Mouse (Mus musculus) neural tube, embryonic 12.5 days (tissue): ENCODE results near the gene Mtmr4. TPM values are rescaled to one million over a fixed set of nuclear protein-coding genes. Genes with fewer than 3 reads are reported as not detected.

Experiments used
- ATAC-seq: fragments of 200-750 bp; cut with Nextera tagmentation; 2 replicates; pipeline ENCODE4 v1.8.0; 2017; ENCODE audit warnings: low read depth, mild to moderate bottlenecking, moderate TSS enrichment, moderate library complexity; ENCODE audit not compliant: low FRiP score
- H3K27ac ChIP-seq: fragments of 300-500 bp; sonication (generic); 2 replicates; pipeline ENCODE4 v1.5.1; 2016
- H3K27me3 ChIP-seq: fragments of 300-500 bp; sonication (generic); replicated peaks from 2 replicates; pipeline ENCODE4 v1.6.1; 2016; ENCODE audit warnings: mild to moderate bottlenecking
- H3K36me3 ChIP-seq: fragments of 300-500 bp; sonication (generic); 2 replicates; pipeline ENCODE4 v1.6.1; 2016; ENCODE audit warnings: mild to moderate bottlenecking
- H3K4me1 ChIP-seq: fragments of 300-500 bp; sonication (generic); 2 replicates; pipeline ENCODE4 v1.6.1; 2016
- H3K4me2 ChIP-seq: fragments of 300-500 bp; sonication (generic); replicated peaks from 2 replicates; pipeline ENCODE4 v1.6.1; 2016; ENCODE audit warnings: mild to moderate bottlenecking
- H3K4me3 ChIP-seq: fragments of 300-500 bp; sonication (generic); 2 replicates; pipeline ENCODE4 v1.5.1; 2016
- H3K9ac ChIP-seq: fragments of 300-500 bp; sonication (generic); 2 replicates; pipeline ENCODE4 v1.6.1; 2016; ENCODE audit warnings: mild to moderate bottlenecking
- H3K9me3 ChIP-seq: fragments of 300-500 bp; sonication (generic); 2 replicates; pipeline ENCODE4 v1.6.1; 2016; ENCODE audit warnings: mild to moderate bottlenecking
- WGBS: fragments of 180-500 bp; shearing (Covaris S2); methylation state at CpG from one replicate; pipeline ENCODE4 v1.1.7; 2016; 5-methylcytosine and 5-hydroxymethylcytosine counted together
- polyA plus RNA-seq: library from polyadenylated mRNA; unstranded; fragments of >200 nt; fragmentation: Nextera tagmentation; extraction: Ambion mirVana; gene quantifications from 2 replicates; pipeline ENCODE4 v1.2.1, GENCODE M21; 2016

Mtmr4 gene
- polyA plus RNA-seq, 1 experiment from 2014 or later = 77.4 TPM

DNA sequence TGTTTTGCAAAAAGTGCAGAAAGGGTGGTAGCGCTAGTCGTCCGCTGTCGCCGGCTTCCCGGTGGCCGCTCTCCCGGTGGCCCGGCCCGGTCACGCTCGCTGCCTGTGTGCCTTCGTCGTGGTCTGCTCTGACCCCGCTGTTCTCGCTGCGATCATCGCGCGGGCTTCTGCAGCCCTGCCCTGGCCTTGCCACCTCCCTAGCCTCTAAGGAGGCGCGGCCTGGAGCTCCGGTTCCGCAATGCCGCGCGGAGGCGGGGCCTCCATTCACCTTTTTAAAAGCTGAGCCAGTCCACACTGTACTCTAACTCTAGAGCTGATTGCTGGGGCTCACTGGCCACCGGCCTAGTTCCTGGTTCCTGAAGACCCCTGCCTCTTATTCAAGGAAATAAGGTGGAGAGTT lies 47.2 kb downstream of the Mtmr4 start:
- no peaks in the 10 kb centered on the region for H3K9me3 ChIP-seq
- H3K9ac ChIP-seq = peak overlapping the region; percentile 69
- H3K27me3 ChIP-seq = no peaks in the 10 kb centered on the region
- peaks cover 7% of the 10 kb centered on the region for H3K4me1 ChIP-seq
- peaks cover 5% of the 10 kb centered on the region; the same call in 1 of the 2 replicates for H3K36me3 ChIP-seq
- H3K27ac ChIP-seq = no peak overlapping the region
- H3K4me2 ChIP-seq = peak overlapping the region; percentile 78
- ATAC-seq = no peak
- WGBS = under 1% methylated on average over 29 of the region's 29 CpGs
- peak overlapping the region; percentile 40 for H3K4me3 ChIP-seq

DNA sequence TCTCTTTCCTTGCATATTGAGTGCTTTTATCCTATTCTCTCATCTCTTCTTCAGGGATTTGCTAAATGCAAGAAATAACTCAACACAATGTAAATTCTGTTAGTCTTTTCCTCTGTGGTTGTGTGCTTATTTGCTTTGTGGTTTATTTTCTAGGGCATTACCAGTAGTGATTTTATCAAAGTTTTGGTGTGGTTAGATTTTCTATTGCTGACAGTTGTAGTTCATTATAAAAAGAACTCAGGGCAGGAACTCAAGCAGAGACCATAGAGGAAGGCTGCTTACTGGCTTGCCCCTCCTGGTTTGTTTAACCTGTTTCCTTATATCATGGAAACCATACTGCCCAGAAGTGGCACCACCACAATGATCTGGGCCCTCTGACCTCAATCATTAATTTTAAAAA lies 50.9 kb downstream of the Mtmr4 start:
- H3K36me3 ChIP-seq = no peaks in the 10 kb centered on the region; the same call in 1 of the 2 replicates
- H3K4me2 ChIP-seq = no peak overlapping the region
- no peak overlapping the region for H3K9ac ChIP-seq
- H3K4me1 ChIP-seq = peaks cover 7% of the 10 kb centered on the region
- no peak for ATAC-seq
- no peaks in the 10 kb centered on the region for H3K9me3 ChIP-seq
- H3K27ac ChIP-seq = no peak overlapping the region
- H3K4me3 ChIP-seq = no peak overlapping the region
- no peaks in the 10 kb centered on the region for H3K27me3 ChIP-seq

DNA sequence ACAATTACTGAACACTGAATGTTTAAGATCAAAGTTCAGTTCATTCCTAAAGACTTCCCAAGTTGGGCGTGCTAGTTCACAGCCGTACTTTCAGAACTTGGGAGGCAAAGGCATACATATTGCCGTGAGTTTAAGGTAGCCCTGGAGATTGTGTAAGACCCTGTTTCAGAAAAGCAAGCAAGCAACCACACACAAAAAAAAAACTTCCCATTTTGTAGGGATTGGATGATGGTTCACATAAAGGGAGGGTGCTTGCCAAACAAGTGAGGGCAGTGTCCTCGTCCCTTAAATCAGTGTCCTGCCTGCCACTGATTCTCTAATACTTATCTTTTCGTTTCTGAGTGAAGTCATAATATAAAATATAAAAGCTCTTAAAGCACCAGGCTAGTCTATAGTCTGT lies 62.7 kb downstream of the Mtmr4 start:
- Histone ChIP-seq H3K27me3 (no peaks in the 10 kb centered on the region), H3K4me3 (no peak overlapping the region), H3K9me3 (no peaks in the 10 kb centered on the region), H3K4me1 (no peaks in the 10 kb centered on the region), H3K27ac (no peak overlapping the region), H3K4me2 (no peak overlapping the region), H3K9ac (no peak overlapping the region), H3K36me3 (no peaks in the 10 kb centered on the region)
- no peak for ATAC-seq
- WGBS = 83% methylated on average over 5 of the region's 5 CpGs

DNA sequence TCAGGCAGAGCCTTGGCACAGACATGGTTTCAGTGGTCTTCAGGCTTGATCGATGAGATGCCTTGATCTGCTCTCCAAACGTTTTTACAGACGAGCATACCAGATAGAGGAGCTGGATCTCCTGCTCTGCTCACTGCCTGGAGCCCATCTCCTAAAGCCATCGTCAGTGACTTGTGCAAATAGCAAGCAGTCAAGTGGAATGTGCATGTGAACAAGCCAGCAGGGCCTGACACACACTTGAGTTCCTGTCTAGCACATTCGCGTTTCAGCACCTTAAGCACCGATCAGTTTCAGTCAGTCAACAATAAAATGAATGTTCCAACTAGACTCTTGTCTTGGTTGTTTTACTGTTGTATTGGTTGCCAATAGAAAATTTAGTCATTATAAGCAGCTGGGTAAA lies 67.3 kb downstream of the Mtmr4 start:
- Histone ChIP-seq H3K27me3 (peaks cover 14% of the 10 kb centered on the region; the same call in 1 of the 2 replicates), H3K4me1 (no peaks in the 10 kb centered on the region; the same call in 1 of the 2 replicates), H3K9me3 (no peaks in the 10 kb centered on the region), H3K4me3 (no peak overlapping the region), H3K4me2 (no peak overlapping the region), H3K9ac (no peak overlapping the region), H3K36me3 (no peaks in the 10 kb centered on the region), H3K27ac (no peak overlapping the region)
- 74% methylated on average over 7 of the region's 7 CpGs for WGBS
- no peak for ATAC-seq

DNA sequence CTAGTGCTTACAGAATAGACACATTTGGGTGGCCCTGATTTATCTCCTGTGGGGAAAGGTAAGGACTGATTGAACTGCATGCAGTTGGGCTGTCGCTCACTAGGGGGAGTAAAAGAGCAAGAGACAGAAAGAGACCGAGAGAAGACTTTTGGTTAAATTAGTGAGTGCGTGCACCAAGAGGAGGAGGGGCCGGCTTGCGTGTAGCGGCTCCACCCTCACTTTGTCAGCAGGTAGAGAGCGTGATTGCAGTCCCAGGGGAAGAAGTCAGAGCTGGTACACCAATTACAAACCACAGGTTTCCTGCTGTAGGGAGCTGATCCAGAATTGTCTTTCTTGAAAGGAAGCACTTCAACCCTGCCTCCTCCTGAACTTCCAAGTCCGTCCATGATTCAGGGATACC lies 70.4 kb downstream of the Mtmr4 start, which contains the start of gene Rnf43:
Gene Rnf43 (plus strand): TSS at position 316 of the 400 bp plus-strand sequence.
- 0 out of 2 replicates have a peak, but pooled peaks have one; percentile 58 for ATAC-seq
- no peak within 1 kb of the TSS for H3K9ac ChIP-seq
- WGBS = under 1% methylated on average over 8 of the region's 8 CpGs
- peak within 1 kb of the TSS; percentile 47 for H3K4me2 ChIP-seq
- H3K27me3 ChIP-seq = peaks cover 17% of the 10 kb centered on the region; the same call in 1 of the 2 replicates
- no peaks in the 10 kb centered on the region for H3K36me3 ChIP-seq
- no peaks in the 10 kb centered on the region for H3K9me3 ChIP-seq
- H3K27ac ChIP-seq = no peak within 1 kb of the TSS
- 0 out of 2 replicates have a peak within 1 kb of the TSS, but pooled peaks have one; percentile 1 for H3K4me3 ChIP-seq
- H3K4me1 ChIP-seq = no peaks in the 10 kb centered on the region; the same call in 1 of the 2 replicates

DNA sequence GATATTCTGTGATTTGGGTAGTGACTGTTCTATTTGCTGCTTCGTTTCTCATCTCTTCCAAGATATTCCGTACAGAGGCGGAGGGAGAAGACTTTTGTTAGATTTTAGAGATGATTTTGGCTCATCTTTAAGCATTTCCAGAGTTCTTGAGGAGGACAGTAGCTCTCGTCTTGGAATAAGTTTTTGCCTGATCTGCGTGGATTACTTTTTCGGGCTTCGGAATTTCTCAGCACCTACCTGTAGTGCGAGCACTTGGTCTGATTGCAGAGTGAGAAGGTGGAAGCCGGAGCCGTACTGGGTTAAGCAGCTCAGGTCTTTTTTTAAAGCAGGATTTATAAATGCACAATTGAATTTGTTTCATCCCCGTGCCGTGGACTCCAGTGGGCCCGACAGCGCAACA lies 70.9 kb downstream of the Mtmr4 start:
- no peaks in the 10 kb centered on the region for H3K36me3 ChIP-seq
- no peaks in the 10 kb centered on the region for H3K9me3 ChIP-seq
- peak overlapping the region; percentile 47 for H3K4me2 ChIP-seq
- 0 out of 2 replicates have a peak overlapping the region, but pooled peaks have one; percentile 1 for H3K4me3 ChIP-seq
- 13% methylated on average over 14 of the region's 14 CpGs for WGBS
- no peak overlapping the region for H3K9ac ChIP-seq
- no peak for ATAC-seq
- no peak overlapping the region for H3K27ac ChIP-seq
- no peaks in the 10 kb centered on the region; the same call in 1 of the 2 replicates for H3K4me1 ChIP-seq
- peaks cover 17% of the 10 kb centered on the region; the same call in 1 of the 2 replicates for H3K27me3 ChIP-seq

DNA sequence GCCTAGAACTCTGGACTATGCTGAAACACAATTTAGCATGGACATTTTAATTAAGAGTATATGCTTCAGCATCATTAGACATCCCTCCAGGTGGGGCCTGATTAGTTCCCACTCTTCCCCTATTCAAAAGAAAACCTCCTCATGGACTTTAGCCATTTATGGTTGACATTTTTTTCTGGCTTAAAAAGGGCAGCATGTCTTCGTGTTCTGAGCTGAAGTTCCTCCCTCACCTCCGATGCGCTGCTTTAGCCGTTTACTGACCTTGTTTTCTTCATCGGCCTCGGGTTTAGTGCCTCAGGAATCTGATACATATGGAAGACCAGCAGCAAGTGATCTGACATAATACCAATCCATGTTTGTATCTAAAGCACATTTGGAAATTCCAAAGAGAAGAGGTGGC lies 72.0 kb downstream of the Mtmr4 start:
- H3K36me3 ChIP-seq = no peaks in the 10 kb centered on the region
- ATAC-seq = no peak
- peaks cover 17% of the 10 kb centered on the region; the same call in 1 of the 2 replicates for H3K27me3 ChIP-seq
- WGBS = 80% methylated on average over 6 of the region's 6 CpGs
- no peak overlapping the region for H3K4me2 ChIP-seq
- H3K9me3 ChIP-seq = no peaks in the 10 kb centered on the region
- no peak overlapping the region for H3K4me3 ChIP-seq
- H3K4me1 ChIP-seq = no peaks in the 10 kb centered on the region; the same call in 1 of the 2 replicates
- H3K27ac ChIP-seq = no peak overlapping the region
- no peak overlapping the region for H3K9ac ChIP-seq

DNA sequence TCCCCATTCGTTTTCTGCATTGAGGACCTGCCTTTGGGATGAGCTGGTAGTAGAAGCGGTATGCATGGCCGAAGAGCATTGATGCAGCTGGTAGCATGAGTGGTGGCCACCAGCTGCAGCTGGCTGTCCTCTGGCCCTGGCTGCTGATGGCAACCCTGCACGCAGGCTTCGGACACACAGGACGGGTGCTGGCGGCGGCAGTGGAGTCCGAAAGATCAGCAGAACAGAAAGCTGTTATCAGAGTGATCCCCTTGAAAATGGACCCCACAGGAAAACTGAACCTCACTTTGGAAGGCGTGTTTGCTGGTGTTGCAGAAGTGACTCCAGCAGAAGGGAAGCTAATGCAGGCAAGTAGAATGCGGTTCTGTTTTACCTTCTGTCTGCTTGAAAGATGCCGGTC lies 72.6 kb downstream of the Mtmr4 start:
- H3K27me3 ChIP-seq = peaks cover 17% of the 10 kb centered on the region; the same call in 1 of the 2 replicates
- WGBS = 81% methylated on average over 12 of the region's 12 CpGs
- H3K4me3 ChIP-seq = no peak overlapping the region
- no peaks in the 10 kb centered on the region for H3K9me3 ChIP-seq
- H3K9ac ChIP-seq = no peak overlapping the region
- H3K4me1 ChIP-seq = no peaks in the 10 kb centered on the region; the same call in 1 of the 2 replicates
- no peak overlapping the region for H3K27ac ChIP-seq
- H3K36me3 ChIP-seq = no peaks in the 10 kb centered on the region
- no peak overlapping the region for H3K4me2 ChIP-seq
- ATAC-seq = no peak

DNA sequence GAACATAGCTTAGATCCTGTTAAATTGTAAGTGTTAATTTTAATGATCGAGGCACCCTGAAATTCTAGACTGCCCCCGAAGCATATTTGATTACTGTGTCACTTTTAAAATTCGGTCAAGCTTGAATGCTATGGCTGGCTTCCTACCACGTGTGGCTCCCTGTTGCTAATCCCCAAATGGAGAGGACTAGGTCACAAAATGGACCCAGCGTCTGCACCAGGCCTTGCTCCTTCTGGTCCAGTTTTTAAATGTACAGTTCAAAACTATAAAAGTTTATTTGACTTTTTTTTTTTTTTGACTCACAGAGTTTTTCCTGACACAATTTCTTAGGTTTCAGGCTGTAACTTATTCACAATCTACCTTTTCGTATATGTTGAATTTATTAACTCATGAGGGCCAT lies 73.3 kb downstream of the Mtmr4 start:
- WGBS = 81% methylated on average over 6 of the region's 6 CpGs
- no peak for ATAC-seq
- H3K4me1 ChIP-seq = no peaks in the 10 kb centered on the region; the same call in 1 of the 2 replicates

DNA sequence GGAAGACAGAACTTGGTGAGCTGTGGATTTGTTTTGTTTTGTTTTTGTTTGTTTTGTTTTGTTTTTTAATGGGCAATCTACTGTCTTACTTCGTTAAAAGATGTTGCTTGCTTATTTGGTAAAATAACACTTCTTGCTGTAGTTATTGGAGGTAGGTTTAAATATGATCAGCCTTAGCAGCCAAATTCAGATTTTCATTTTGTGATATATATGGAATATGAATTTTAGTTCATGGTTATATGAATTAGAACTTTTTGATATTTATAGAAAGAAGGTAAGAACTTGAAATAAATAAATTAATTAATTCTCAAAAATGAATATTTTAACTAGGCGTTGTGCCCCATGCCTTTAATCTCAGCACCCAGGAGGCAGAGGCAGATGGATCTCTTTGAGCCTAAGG lies 73.7 kb downstream of the Mtmr4 start:
- no peak overlapping the region for H3K4me3 ChIP-seq
- H3K4me1 ChIP-seq = no peaks in the 10 kb centered on the region; the same call in 1 of the 2 replicates
- 81% methylated on average over 2 of the region's 2 CpGs for WGBS
- H3K4me2 ChIP-seq = no peak overlapping the region
- ATAC-seq = no peak
- peaks cover 17% of the 10 kb centered on the region; the same call in 1 of the 2 replicates for H3K27me3 ChIP-seq
- H3K36me3 ChIP-seq = no peaks in the 10 kb centered on the region
- H3K9me3 ChIP-seq = no peaks in the 10 kb centered on the region
- H3K27ac ChIP-seq = no peak overlapping the region
- H3K9ac ChIP-seq = no peak overlapping the region

More for the DNA sequence above, 73.3 kb downstream of the Mtmr4 start:
- no peak overlapping the region for H3K4me3 ChIP-seq
- H3K9me3 ChIP-seq = no peaks in the 10 kb centered on the region
- H3K4me2 ChIP-seq = no peak overlapping the region
- H3K9ac ChIP-seq = no peak overlapping the region
- no peak overlapping the region for H3K27ac ChIP-seq
- no peaks in the 10 kb centered on the region for H3K36me3 ChIP-seq
- H3K27me3 ChIP-seq = peaks cover 17% of the 10 kb centered on the region; the same call in 1 of the 2 replicates

Other genes with a start within 250 kb of the Mtmr4 start
- 22.5 and 24.9 TPM in 2 replicates for gene Ppm1e, start 233.1 kb upstream of the Mtmr4 start, polyA plus RNA-seq
- gene Rad51c, start 187.2 kb upstream of the Mtmr4 start, polyA plus RNA-seq = 9.0 and 10.5 TPM in 2 replicates
- gene Tex14, start 187.1 kb upstream of the Mtmr4 start, polyA plus RNA-seq = 0.64 and 1.0 TPM in 2 replicates
- not detected in 2 replicates for gene Gm11492, start 25.5 kb upstream of the Mtmr4 start, polyA plus RNA-seq
- 13.1 and 15.9 TPM in 2 replicates for gene Sept4, start 23.3 kb upstream of the Mtmr4 start, polyA plus RNA-seq
- gene Hsf5, start 25.0 kb downstream of the Mtmr4 start, polyA plus RNA-seq = 0.41 and 0.49 TPM in 2 replicates
- 0.57 and 1.1 TPM in 2 replicates for gene Rnf43, start 70.6 kb downstream of the Mtmr4 start, polyA plus RNA-seq
- gene Supt4a, start 145.4 kb downstream of the Mtmr4 start, polyA plus RNA-seq = 149 TPM in 2 replicates
- 23.6 and 26.1 TPM in 2 replicates for gene Tspoap1, start 168.4 kb downstream of the Mtmr4 start, polyA plus RNA-seq
- 2.8 and 3.6 TPM in 2 replicates for gene Mpo, start 201.4 kb downstream of the Mtmr4 start, polyA plus RNA-seq
- 0.33 and 0.42 TPM in 2 replicates for gene Lpo, start 236.1 kb downstream of the Mtmr4 start, polyA plus RNA-seq